Mouse (Mus musculus): ENCODE measurements at regions not wholly inside any gene's neighbourhood (a gene's known extent, or its start where the extent isn't known, plus 50 kb on each side); places are given as distances from the start of the nearest gene placed in this dataset.

DNA sequence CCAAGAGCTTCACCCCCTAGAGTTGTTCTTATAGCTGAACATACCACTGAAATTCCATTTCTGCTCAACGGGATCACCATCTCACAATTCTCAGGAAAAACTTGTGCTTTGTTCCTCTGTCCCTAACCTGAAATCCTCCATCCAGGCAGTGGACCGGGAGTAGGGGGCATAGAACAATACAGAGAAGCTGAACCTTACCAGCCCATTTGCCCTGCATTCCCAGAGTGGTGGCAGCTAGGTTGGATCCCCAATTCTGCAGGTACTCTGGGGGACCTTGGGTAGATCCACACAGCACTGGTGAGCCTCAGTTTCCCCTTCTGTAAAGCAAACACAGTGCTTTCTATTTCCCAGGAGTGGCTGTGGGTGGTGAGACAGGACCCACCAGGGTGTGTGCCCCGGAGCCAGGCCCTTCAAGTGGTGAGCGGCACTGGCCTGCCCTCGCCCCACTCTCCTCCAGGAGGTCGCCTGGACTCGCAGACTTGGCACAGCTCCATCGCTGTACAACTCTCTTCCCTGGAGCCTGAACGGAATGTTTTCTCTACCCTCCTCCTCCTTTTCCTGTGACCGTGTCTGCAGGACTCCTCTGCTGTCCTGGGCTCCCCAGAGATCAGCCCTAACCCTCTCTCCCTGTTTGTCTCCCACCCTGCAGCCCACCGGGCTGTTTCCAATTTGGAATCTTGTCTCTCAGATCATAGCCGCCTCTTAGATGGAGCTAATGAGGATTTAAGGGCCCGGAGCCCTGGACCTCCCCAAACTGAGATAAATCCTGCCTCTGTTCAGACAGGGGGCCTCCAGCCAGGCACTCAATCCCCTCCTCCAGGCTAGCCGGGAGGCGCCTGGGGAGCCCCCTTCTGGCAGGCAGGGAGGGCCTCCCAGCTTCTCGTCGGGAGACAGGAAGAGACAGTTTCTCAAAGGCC lies 52.3 kb upstream of the Cux1 start:
- DNase-seq: no peak

DNA sequence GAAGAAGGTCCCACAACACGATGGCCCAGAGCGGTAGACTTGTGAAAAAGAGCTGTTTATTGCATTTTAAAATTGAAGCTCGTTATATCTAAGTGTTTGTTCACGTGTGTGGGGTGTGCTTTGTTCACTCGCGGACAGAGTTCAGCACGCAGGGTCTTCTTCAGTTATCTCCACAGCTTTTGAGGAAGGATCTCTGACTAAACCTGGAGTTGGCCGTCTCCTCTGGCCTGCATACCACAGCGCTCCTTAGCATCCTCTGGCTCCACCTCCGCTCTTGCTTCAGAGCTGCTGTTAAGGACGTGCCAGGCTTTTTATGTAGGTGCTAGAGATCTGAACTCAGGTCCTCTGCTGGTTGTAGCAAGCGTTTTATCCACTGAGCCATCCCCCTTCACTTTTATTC lies 52.9 kb upstream of the Cux1 start:
- DNase-seq: no peak

DNA sequence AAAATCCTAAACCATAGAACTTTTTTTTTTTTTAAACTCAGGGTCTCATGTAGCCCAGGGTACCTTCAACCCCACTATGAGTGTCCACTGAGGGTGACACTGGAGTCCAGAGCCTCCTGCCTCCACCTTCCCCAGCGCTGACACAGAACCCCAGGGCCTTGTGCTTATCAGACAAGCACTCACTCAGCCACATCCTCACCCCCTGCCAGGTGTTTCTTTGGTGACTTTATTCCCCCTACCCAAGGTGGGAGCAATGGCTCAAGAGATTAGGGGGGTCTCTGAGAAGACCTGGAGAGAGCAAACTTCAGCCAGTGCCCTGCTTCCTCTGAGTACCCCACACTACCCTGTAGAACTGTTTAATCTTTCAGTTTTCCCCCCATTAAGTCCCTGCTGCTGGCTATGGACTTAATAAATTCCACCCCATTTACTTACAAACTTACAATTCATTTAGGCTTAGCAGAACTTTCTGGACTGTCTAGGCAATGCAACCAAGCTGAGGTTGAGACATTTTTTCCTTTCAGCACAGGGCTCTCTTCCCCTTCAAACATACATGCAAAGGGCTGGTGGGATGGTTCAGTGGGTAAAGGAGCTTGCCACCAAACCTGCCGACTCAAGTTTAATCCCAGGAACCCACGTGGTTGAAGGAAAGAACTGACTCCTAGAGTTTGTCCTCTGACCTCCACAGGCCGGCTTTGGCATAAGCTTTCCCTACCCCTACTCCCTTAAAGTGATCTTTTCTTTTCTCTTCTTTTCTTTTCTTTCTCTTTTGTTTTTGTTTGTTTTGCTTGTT lies 54.2 kb upstream of the Cux1 start:
- DNase-seq: no peak

DNA sequence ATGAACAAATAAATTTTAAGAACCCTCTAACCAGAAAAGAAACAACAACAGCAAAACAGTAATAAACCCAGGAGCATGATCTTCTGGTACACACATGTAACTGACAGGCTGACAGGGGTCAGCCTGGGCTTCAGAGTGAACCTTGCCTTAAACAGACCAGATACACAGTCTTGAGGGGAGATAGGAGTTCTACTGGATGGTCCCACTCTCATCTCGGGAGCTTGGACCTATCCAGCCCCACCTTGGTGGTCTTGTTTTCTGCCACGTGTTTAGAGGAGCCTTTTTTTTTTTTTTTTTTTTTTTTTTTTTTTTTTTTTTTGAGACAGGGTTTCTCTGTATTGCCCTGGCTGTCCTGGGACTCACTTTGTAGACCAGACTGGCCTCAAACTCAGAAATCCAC lies 54.9 kb upstream of the Cux1 start:
- DNase-seq: no peak

DNA sequence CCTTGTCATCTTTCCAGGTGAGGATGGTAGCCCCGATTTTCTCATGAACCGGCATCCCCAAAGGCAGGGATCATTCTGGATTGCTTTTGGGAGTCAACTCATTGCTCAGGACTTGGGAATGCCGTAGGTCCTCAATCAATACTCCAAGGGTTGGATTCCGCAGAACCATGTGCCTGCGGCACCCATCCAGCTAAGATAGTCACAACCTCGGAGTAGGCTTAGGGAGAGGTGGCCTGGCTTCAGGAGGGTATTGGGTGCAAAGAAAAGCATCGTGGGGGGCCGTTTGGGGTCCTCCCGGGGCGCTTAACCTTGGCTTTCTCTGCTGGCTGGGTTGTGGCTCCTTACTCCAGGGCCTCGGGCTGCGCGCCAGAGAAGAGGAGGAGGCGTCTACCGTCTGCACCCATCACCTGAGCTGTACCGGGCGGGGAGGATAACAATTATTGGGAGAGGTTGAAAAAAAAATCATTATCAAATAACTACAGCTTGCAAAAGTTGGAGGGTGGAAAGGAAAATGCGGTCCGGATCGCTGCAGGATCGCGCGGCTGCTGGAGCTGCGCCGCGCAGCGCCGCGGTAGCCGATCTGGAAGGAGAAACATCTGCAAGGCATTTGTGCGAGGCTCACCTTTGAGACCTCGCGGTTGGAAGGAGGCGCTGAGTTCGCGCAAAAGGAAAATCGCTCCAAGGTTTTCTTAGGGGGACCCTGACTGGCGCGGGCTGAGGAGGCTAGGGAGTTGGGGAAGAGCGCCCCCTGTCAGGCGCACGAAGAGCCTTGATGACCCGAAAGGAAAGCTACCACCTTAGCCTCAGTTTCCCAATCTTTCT lies 55.6 kb upstream of the Cux1 start:
- DNase-seq: peak; percentile 49 to 78

DNA sequence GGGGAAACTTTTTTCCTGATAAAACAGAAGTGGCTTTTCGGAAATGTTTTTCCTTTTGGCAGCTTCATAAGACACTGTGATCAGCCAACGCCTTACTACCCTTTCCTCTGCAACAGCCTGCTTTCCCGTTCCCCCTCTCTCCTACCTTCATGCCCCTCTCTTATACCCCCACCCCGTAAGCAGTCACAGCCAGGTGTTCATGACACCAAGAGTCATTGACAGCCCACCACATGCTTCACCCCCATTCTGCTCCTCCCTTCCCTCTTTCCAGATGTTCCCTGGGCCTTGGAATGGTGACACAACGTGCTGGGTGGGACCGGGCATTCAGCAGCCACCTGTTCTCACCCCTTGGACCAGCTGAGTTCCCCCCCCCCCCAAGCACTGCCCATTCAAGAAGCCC lies 56.5 kb upstream of the Cux1 start:
- DNase-seq: no peak

DNA sequence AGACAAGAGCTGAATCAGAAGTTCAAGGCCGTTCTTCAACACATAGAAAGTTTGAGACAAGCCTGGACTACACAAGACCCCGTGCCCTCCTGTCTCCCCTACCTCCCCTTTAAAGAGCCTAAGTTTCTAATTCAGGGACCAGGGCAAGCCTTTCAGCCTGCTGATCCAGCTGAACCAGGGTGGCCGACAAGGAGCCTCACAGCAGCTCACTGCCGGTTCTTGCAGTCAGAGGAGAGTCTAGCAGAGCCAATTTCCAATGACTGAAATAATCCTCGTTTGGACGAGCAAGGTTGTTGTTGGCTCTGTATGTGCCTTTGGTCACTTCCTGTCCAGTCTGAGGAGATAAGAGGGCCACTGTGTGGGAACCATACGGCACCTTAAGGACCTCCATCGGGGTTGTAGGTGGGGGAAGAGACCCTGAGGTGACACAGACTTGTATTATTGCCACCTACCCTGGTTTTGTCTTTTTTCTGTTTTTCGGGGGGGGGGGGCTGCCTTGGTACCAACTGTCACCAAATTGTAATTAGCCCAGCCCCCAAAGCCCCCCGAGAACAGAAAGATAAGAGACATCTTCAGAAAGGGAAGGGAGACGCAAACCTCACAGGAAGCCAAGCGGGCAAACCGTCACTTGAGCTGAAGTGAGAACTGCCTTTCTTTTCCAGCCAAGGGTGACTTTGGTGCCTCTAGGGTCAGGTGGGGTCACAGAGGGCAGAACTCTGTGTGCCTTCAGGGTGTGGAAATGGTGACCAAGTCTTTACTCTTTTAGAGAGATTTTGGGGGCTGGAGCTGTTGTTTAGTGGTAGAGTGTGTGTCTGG lies 58.1 kb upstream of the Cux1 start:
- no peak for DNase-seq

DNA sequence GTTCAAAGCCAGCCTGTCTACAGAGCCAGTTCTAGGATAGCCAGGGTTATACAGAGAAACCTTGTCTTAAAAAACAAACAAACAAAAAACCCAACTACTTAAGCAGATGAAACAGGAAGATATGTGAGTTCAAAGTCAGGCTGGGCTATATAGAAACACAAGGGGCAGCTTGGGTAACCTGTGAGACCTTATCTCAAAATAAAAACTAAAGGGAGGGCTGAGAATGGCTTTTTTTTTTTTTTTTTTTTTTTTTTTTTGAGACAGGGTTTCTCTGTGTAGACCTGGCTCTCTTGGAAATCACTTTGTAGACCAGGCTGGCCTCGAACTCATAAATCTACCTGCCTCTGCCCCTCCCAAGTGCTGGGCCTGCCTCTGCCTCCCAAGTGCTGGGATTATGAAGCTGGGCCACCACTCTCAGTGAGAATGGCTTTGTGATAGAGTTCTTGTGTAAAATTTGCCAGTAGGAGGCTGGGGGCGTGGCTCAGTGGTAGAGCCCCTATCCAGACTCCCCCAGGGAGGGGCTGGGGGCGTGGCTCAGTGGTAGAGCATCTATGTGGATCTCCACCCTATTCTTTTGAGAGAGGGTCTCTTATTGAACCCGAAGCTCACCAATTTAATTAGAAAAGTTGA lies 59.0 kb upstream of the Cux1 start:
- DNase-seq: no peak

DNA sequence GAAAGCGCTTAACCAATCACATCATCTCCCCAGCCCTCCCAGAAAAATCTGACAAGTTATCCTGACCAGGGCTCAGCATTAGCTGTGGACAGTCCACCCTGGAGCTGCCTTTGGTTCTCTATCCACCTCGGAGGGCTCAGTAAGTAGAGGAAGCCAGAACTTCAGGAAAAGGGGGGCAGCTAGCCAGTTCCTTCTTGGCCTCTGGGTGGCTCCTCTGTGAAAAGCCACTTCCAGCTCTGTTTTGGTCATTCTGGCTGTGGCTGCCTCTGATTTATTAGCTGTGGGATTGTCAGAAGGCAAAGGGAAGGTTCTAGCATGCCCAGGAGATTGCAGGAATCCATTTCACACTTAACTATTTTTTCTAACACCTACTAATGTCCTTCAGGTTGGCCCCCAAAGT lies 59.6 kb upstream of the Cux1 start:
- no peak for DNase-seq

DNA sequence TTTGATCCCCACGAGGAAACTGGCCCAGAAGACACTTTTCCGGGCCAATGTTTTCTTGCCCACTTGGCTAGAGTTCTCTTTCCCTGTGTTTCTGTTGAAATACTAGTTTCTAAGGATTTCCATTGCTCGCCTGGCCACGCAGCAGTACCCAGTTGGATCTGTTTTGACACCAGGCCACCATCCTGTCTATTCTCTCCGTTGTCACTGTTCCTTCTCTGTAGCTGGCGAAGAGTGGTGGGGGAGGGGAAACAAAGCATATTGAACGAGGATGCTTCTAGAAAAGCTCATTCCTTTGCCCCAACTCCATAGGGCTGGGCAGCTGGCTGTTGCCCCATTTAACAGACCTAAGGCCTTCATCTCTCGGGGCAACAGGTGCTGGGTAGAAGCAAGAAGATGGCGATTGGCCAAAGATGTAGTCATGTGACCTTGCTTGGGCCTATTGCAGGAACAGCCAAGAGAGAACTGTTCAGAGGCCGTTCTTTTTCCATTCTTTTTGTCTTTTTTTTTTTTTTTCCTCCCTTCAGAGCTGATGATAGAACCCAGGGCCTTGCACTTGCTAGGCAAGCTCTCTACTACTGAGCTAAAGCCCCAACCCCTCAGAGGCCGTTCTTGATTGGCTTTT lies 60.5 kb upstream of the Cux1 start:
- DNase-seq: peak; percentile 6 to 23

DNA sequence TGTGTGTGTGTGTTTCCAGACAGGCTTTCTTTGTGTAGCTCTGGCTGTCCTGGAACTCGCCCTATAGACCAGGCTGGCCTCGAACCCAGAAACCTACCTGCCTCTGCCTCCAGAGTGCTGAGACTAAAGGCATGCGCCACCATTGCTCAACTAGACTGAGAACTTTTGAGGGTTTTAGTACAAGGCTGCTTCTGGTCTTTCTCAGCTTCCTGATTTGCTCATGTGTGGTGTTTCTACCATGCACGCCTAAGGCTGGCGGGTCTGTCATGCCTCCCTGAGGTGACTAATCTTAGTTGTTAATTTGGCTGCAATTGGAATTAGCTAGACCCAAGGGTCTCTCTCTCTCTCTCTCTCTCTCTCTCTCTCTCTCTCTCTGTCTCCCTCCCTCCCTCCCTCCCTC lies 61.2 kb upstream of the Cux1 start:
- DNase-seq: no peak

DNA sequence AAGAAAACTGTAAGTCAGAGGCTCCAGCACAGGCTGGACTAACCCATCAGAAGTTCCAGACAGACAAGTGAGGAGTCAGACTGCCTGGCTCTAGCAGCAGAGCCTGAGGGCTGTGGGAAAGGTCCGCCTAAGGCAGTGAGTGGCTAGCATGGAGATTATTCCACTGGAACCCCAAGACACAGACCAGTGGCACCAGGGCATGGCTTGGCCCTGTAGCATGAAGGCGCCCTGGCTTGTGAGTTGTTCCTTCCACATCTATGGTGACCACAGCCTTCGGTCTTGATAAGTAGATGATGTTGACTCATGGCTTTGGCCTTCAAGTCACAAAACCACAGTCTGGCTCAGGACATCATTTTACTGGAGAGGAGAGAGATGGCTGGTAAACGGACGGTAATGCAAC lies 60.7 kb upstream of the Myl10 start:
- no peak for DNase-seq

DNA sequence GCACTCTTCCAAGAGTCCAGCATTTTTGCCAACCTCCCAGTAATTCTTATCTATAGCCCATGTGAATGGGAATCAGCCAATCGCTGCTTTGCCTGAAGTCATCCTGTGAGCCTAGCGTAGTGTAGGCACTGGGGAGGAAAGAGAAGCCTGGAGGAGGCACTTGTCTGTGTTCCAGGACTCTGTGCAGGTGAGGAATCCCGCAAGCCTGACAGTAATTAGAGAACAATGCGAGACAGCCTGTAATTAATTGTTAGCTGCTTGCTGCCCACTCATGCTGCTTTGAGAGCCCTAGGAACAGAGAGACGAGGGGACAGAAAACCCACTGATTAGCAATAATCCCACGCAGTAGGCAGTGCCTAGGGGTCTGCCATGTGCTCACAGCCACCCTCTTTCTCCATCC lies 59.0 kb upstream of the Myl10 start:
- no peak for DNase-seq

DNA sequence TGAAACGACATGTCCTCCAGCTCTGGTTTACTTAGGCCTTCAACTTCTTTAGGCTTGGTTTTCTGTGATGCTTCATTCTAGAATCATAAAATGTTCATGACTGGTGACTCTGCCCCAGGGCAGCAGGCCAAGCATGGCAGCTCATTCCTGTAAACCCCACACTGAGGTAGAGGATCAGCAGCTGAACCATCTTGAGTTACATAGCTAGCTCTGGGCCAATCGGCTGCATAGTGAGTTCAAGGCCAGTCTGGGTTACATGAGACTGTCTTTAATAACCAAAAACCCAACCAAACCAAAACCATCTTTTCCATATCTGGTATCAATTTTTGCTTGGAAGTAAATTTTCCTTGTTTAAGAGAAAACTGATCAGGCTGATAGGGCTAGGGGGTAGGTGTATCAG lies 57.8 kb upstream of the Myl10 start:
- no peak for DNase-seq

DNA sequence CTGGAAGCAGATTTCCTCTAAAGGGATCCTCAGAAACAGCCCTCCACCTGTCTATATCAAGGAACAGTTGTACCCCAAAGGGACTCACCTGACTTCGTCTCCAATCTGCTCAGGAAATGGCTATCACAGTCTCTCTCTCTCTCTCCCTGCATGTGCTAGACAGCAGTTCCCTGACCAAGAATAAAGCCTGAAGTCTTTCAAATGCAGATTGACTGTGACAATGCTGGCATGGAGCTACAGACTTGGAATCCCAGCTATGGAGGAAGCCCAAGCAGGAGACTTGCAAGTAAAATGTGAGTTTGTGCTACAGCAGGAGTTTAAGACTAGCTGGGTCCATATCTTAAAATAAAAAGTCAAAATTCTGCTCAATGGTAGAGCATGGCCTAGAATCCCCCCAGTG lies 56.5 kb upstream of the Myl10 start:
- no peak for DNase-seq

DNA sequence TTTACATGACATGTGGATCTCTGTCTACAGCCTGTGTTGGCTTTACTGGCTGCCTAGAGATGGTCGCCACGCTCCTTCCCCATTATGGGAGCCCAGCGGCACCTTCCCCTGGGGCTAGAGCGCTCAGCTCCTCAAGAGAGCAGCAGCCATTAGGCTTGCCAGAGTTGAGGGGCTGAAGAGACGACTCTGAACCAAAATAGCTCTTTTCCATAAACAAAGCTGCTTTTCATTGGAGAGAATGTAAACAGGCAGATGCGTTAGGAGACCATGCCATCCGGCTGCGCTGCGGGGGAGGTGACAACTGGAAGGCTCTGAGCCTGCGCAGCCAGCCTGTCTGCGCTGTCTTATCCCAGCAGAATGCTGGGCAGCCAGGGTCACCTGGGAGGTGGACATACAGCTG lies 55.1 kb upstream of the Myl10 start:
- DNase-seq: no peak

DNA sequence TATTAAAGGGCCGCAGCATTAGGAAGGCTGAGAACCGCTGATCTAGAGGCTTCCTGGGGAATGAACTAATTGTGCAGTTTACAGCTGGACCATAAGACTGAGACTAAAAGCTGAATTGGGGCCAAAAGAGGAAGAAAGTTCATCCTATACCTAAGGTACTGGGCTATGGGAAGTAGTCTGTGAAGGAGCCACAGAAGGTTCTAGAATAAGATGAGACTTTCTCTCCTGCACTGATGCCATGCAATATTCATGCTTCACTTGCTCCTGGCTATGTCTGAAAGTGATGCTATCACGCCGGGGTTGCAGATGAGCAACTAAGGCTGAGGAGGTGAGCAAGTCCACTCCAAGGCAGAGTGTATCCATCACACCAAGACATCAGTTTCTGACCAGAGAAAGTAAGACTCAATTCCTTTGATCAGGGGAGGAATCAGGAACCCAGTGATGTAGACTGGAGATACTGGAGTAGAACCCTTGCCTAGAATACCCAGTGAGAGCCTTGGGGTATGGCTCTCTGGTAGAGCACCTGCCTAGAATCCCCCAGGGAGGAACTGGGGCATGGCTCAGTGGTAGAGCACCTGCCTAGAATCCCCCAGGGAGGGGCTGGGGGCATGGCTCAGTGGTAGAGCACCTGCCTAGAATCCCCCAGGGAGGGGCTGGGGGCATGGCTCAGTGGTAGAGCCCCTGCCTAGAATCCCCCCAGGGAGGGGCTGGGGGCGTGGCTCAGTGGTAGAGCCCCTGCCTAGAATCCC lies 51.9 kb upstream of the Myl10 start:
- DNase-seq: no peak

DNA sequence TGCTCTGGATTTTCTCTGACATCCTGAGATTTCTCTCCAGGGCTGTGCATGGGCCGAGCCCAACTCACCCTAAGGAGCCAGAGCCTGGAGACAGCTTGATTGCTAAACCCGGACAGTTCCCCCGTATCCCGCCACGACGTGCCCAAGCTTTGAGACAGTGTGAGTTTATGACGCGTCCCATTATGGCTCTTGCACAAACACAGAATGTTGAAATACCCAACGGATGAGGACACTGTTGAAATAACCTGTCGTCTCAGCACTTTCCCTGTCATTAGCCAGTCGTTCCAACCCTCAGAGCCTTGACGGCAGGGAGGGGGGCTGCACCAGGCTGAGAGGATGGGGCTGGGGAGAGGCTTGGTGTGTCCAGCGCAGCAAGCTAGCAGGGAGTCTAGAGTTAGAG lies 50.7 kb upstream of the Myl10 start:
- no peak for DNase-seq
